Mouse (Mus musculus): Measurements from ENCODE around the gene Gm28042.

DNA sequence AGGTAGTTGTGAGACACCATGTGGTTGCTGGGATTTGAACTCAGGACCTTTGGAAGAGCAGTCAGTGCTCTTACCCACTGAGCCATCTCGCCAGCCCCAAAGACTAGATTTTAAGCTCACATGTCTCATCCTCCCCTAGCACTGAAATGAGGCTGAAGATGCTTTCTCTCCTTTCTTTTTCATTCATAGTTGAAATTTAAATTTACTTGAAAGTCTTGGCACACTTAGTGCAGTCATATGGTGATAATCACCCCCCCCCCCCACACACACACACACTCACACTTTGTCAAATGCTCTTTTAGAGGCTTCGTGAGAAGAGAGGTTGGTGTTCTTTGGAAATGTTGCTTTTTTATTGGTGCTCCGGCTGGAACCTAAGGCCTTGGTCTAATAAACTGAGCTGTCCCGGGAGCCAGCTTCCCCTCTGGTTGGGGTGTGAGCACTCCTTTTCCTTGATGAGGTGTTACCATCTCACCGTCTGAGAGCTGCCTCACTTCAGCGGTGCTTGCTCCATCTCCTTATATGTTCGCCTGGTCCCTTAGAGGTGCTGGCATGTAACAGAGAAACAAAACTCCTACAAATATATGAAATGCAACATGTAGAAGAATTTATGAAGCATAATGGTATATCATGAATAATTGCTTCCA lies 46.8 kb upstream of the Gm28042 start:
- TF ChIP-seq POLR2A (IDR thresholded peaks at IDR 0.05; ENCODE audit: borderline replicate concordance, extremely low read depth, low read depth, low read length) (no peak), CTCF (IDR thresholded peaks at IDR 0.05; ENCODE audit: insufficient read depth, low read length) (no peak)
